Mouse (Mus musculus) MEL (cell line): ENCODE data around the gene Nptn. TPM values are rescaled to one million over a fixed set of nuclear protein-coding genes. Genes with fewer than 3 reads are reported as not detected.

Experiments used
- DNase-seq: peaks from one replicate; pipeline ENCODE4 v3.0.0; 2011; ENCODE audit warnings: low read depth, low spot score
- H3K27ac ChIP-seq: 2 replicates; pipeline ENCODE4 v1.5.1; 2012; ENCODE audit warnings: low read depth, mild to moderate bottlenecking, control low read depth, low read length, moderate library complexity; ENCODE audit not compliant: control insufficient read depth
- H3K27me3 ChIP-seq, 2 experiments: fragments of 150-350 bp in 1 of 2; sonication (generic) in 1 of 2; 2 replicates each; pipeline ENCODE4 v1.6.1; 2012; ENCODE audit warnings: low read length in 2 of 2, mild to moderate bottlenecking in 2 of 2, improper control_type of control experiment in 1 of 2, moderate library complexity in 1 of 2; ENCODE audit not compliant: insufficient read depth in 2 of 2, control insufficient read depth in 1 of 2
- H3K36me3 ChIP-seq, 2 experiments: 2 replicates each; pipeline ENCODE4 v1.6.1; 2012 to 2014; ENCODE audit warnings: low read length in 2 of 2, improper control_type of control experiment in 1 of 2, inconsistent platforms in 1 of 2, mild to moderate bottlenecking in 1 of 2; ENCODE audit not compliant: insufficient read depth in 2 of 2, control insufficient read depth in 1 of 2
- H3K4me1 ChIP-seq, 2 experiments: fragments of 150-350 bp in 1 of 2; sonication (generic) in 1 of 2; 2 replicates each; pipeline ENCODE4 v1.6.1; 2012; ENCODE audit warnings: low read length in 2 of 2, improper control_type of control experiment in 1 of 2, mild to moderate bottlenecking in 1 of 2; ENCODE audit not compliant: insufficient read depth in 2 of 2, control insufficient read depth in 1 of 2
- H3K4me3 ChIP-seq, 2 experiments: fragments of 150-350 bp in 1 of 2; sonication (generic) in 1 of 2; 2 replicates each; pipeline ENCODE4 v1.5.1; 2012; ENCODE audit warnings: low read depth in 2 of 2, low read length in 2 of 2, mild to moderate bottlenecking in 2 of 2, moderate library complexity in 2 of 2, control low read depth in 1 of 2, improper control_type of control experiment in 1 of 2; ENCODE audit not compliant: control insufficient read depth in 1 of 2, insufficient read depth in 1 of 2
- H3K79me2 ChIP-seq: 2 replicates; pipeline ENCODE4 v1.6.1; 2012; ENCODE audit warnings: mild to moderate bottlenecking, low read length, moderate library complexity; ENCODE audit not compliant: control insufficient read depth, poor library complexity, insufficient read depth
- H3K9ac ChIP-seq: 2 replicates; pipeline ENCODE4 v1.6.1; 2012; ENCODE audit warnings: low read depth, mild to moderate bottlenecking, control low read depth, low read length, moderate library complexity; ENCODE audit not compliant: control insufficient read depth, poor library complexity, severe bottlenecking
- H3K9me3 ChIP-seq: fragments of 150-350 bp; sonication (generic); replicated peaks from 2 replicates; pipeline ENCODE4 v1.6.1; 2012; ENCODE audit warnings: mild to moderate bottlenecking, low read length, improper control_type of control experiment, moderate library complexity; ENCODE audit not compliant: insufficient read depth
- BHLHE40 ChIP-seq: IDR thresholded peaks from 2 replicates; pipeline ENCODE4 v1.6.1; 2012; ENCODE audit warnings: low read depth, mild to moderate bottlenecking, inconsistent platforms, low read length, improper control_type of control experiment, borderline replicate concordance
- CHD1 ChIP-seq: IDR thresholded peaks from 2 replicates; pipeline ENCODE4 v1.6.1; 2012; ENCODE audit warnings: low read depth, mild to moderate bottlenecking, inconsistent platforms, low read length, improper control_type of control experiment
- CHD2 ChIP-seq: IDR thresholded peaks from 2 replicates; pipeline ENCODE4 v1.6.1; 2011; ENCODE audit warnings: low read length, improper control_type of control experiment
- CTCF ChIP-seq, 3 experiments: IDR thresholded peaks in 2 of 3; conservative IDR thresholded peaks in 1 of 3; 2 replicates each; pipeline ENCODE4 v1.5.1; 2011 to 2012; ENCODE audit warnings: low read length in 3 of 3, low read depth in 2 of 3, mild to moderate bottlenecking in 2 of 3, improper control_type of control experiment in 1 of 3, inconsistent platforms in 1 of 3, mixed read lengths in 1 of 3, moderate library complexity in 1 of 3; ENCODE audit not compliant: control insufficient read depth in 1 of 3, insufficient read depth in 1 of 3, poor library complexity in 1 of 3, severe bottlenecking in 1 of 3
- E2F4 ChIP-seq: IDR thresholded peaks from 2 replicates; pipeline ENCODE4 v1.6.1; 2011; ENCODE audit warnings: low read depth, low read length, improper control_type of control experiment, borderline replicate concordance
- EP300 ChIP-seq, 2 experiments: IDR thresholded peaks; 2 replicates each; pipeline ENCODE4 v1.6.1; 2011; ENCODE audit warnings: improper control_type of control experiment in 2 of 2, low read length in 2 of 2, low read depth in 1 of 2, mild to moderate bottlenecking in 1 of 2
- ETS1 ChIP-seq: IDR thresholded peaks from 2 replicates; pipeline ENCODE4 v1.6.1; 2012; ENCODE audit warnings: low read depth, mild to moderate bottlenecking, inconsistent platforms, low read length, improper control_type of control experiment, moderate library complexity
- GATA1 ChIP-seq: IDR thresholded peaks from 2 replicates; pipeline ENCODE4 v1.6.1; 2011; ENCODE audit warnings: low read depth, low read length, improper control_type of control experiment
- MXI1 ChIP-seq: IDR thresholded peaks from 2 replicates; pipeline ENCODE4 v1.6.1; 2011; ENCODE audit warnings: mild to moderate bottlenecking, low read depth, low read length, improper control_type of control experiment
- MYC ChIP-seq: IDR thresholded peaks from 2 replicates; pipeline ENCODE4 v1.6.1; 2011; ENCODE audit warnings: low read depth, mild to moderate bottlenecking, low read length, improper control_type of control experiment, moderate library complexity
- POLR2A ChIP-seq, 2 experiments: IDR thresholded peaks; 2 replicates each; pipeline ENCODE4 v1.6.1; 2011 to 2012; ENCODE audit warnings: low read length in 2 of 2, mild to moderate bottlenecking in 2 of 2, control low read depth in 1 of 2, improper control_type of control experiment in 1 of 2, low read depth in 1 of 2, moderate library complexity in 1 of 2; ENCODE audit not compliant: control insufficient read depth in 1 of 2, insufficient read depth in 1 of 2, poor library complexity in 1 of 2
- POLR2AphosphoS2 ChIP-seq: IDR thresholded peaks from 2 replicates; pipeline ENCODE4 v1.6.1; 2011; ENCODE audit warnings: low read length, improper control_type of control experiment
- POLR2AphosphoS5 ChIP-seq: IDR thresholded peaks from 2 replicates; pipeline ENCODE4 v1.6.1; 2012; ENCODE audit warnings: low read depth, borderline replicate concordance, mild to moderate bottlenecking, inconsistent platforms, low read length, moderate library complexity, mixed read lengths
- RAD21 ChIP-seq: IDR thresholded peaks from 2 replicates; pipeline ENCODE4 v1.6.1; 2011; ENCODE audit warnings: mild to moderate bottlenecking, low read depth, low read length, improper control_type of control experiment
- SMC3 ChIP-seq: IDR thresholded peaks from 2 replicates; pipeline ENCODE4 v1.6.1; 2011; ENCODE audit warnings: low read depth, low read length, improper control_type of control experiment
- TAL1 ChIP-seq: IDR thresholded peaks from 2 replicates; pipeline ENCODE4 v1.6.1; 2012; ENCODE audit warnings: mild to moderate bottlenecking, inconsistent platforms, low read length, moderate library complexity, mixed read lengths
- UBTF ChIP-seq: IDR thresholded peaks from 2 replicates; pipeline ENCODE4 v1.6.1; 2012; ENCODE audit warnings: low read depth, mild to moderate bottlenecking, inconsistent platforms, low read length, improper control_type of control experiment, moderate library complexity, borderline replicate concordance; ENCODE audit not compliant: insufficient read depth
- USF1 ChIP-seq: IDR thresholded peaks from 2 replicates; pipeline ENCODE4 v1.6.1; 2014; ENCODE audit warnings: low read depth, mild to moderate bottlenecking, inconsistent platforms, low read length, improper control_type of control experiment, moderate library complexity
- USF2 ChIP-seq, 2 experiments: IDR thresholded peaks; 2 replicates each; pipeline ENCODE4 v1.6.1; 2011 to 2012; ENCODE audit warnings: improper control_type of control experiment in 2 of 2, low read length in 2 of 2, borderline replicate concordance in 1 of 2, inconsistent platforms in 1 of 2, low read depth in 1 of 2, mild to moderate bottlenecking in 1 of 2; ENCODE audit not compliant: insufficient read depth in 1 of 2
- ZC3H11A ChIP-seq: IDR thresholded peaks from 2 replicates; pipeline ENCODE4 v1.6.1; 2012; ENCODE audit warnings: low read depth, mild to moderate bottlenecking, inconsistent platforms, low read length, improper control_type of control experiment
- polyA plus RNA-seq, 2 experiments: library from polyadenylated mRNA; stranded (reverse) in 1 of 2; unstranded in 1 of 2; fragments of >175 nt in 1 of 2; fragments of >200 nt in 1 of 2; gene quantifications; 2 replicates each; pipeline versions ENCODE4 v1.2.1 to v1.2.4; 2012; ENCODE audit warnings: low replicate concordance in 2 of 2, low read depth in 1 of 2; ENCODE audit not compliant: insufficient read length in 2 of 2, insufficient read depth in 1 of 2, missing spikeins in 1 of 2
- total RNA-seq: library from RNA; depleted of rRNA; stranded (reverse); fragments of 300-350 nt; gene quantifications from 2 replicates; pipeline ENCODE4 v1.2.3, GENCODE M21; 2012

The Nptn gene
- total and polyA plus RNA-seq, 3 experiments: 71.4 to 199 TPM; not detected in 1

- TF ChIP-seq USF2 (IDR thresholded peaks at IDR 0.05; ENCODE audit: borderline replicate concordance in 1 of 2, insufficient read depth in 1 of 2, low read depth in 1 of 2, low read length in 2 of 2) (no peak), ZC3H11A (no peak)
- Histone ChIP-seq H3K27me3 (no peaks in the 10 kb centered on the region), H3K79me2 (no peaks in the 10 kb centered on the region), H3K4me3 (no peak overlapping the region), H3K9me3 (no peaks in the 10 kb centered on the region), H3K27ac (no peak overlapping the region), H3K9ac (no peak overlapping the region), H3K36me3 (peaks cover 31 to 34% of the 10 kb centered on the region in 2 experiments), H3K4me1 (peaks cover 22 to 34% of the 10 kb centered on the region in 2 experiments)
- no peak for DNase-seq
Measured at GRCm38 (mm10) chr9:58654494-58654893, 72.5 kb downstream of the Nptn start.

- Histone ChIP-seq H3K27me3 (no peaks in the 10 kb centered on the region), H3K9me3 (no peaks in the 10 kb centered on the region), H3K4me3 (no peak overlapping the region), H3K36me3 (peaks cover 22 to 41% of the 10 kb centered on the region in 2 experiments), H3K9ac (no peak overlapping the region), H3K4me1 (peaks cover 29 to 42% of the 10 kb centered on the region in 2 experiments), H3K27ac (no peak overlapping the region), H3K79me2 (no peaks in the 10 kb centered on the region)
- peak; percentile 57 for DNase-seq
- no peak for TF ChIP-seq UBTF
- TF ChIP-seq EP300 (IDR thresholded peaks at IDR 0.05; ENCODE audit: low read depth in 1 of 2, low read length in 2 of 2): 0 out of 4 replicates have a peak, but pooled peaks of 1 of the 2 experiments have one; percentile 13
- TF ChIP-seq POLR2AphosphoS5: no peak
- TF ChIP-seq RAD21: peak; percentile 19
- no peak for TF ChIP-seq POLR2A (IDR thresholded peaks at IDR 0.05; ENCODE audit: control insufficient read depth in 1 of 2, insufficient read depth in 1 of 2, low read depth in 1 of 2, low read length in 2 of 2, poor library complexity in 1 of 2)
- no peak for TF ChIP-seq MYC
- no peak for TF ChIP-seq BHLHE40
- no peak; the same call in 1 of the 2 replicates for TF ChIP-seq ZC3H11A
- peak; percentile 56 for TF ChIP-seq SMC3
- no peak for TF ChIP-seq MXI1
- peak; percentile 48 to 59 (median 56) for TF ChIP-seq CTCF (IDR thresholded peaks at IDR 0.05 in 2 of 3, conservative IDR thresholded peaks at IDR 0.05 in 1 of 3; ENCODE audit: control insufficient read depth in 1 of 3, insufficient read depth in 1 of 3, low read depth in 2 of 3, low read length in 3 of 3, poor library complexity in 1 of 3, severe bottlenecking in 1 of 3)
- TF ChIP-seq POLR2AphosphoS2: no peak
Measured at GRCm38 (mm10) chr9:58656396-58656795, 74.4 kb downstream of the Nptn start.

DNA sequence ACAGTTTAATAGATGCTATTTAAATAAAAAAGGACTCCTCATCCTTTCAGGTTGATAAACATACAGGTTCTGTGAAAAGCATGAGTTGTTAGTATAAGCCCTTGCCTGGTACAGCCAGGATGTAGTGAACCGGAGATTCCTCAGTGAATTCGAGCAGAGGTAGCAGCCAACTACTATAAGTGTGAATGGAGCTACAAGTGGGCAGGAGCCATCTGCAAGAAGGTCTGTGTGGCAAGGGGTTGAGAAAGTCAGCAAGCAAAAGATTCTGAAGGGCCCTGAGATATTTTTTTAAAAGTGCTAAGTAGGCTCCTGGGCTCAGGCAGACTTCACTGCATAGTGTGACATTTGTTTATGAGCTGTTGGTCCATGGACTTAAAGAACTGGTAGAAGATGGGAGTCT is 74.8 kb downstream of the Nptn start:
- no peaks in the 10 kb centered on the region for H3K9me3 ChIP-seq
- peaks cover 32 to 42% of the 10 kb centered on the region in 2 experiments for H3K4me1 ChIP-seq
- peaks cover 19 to 41% of the 10 kb centered on the region in 2 experiments for H3K36me3 ChIP-seq
- TF ChIP-seq ETS1 (no peak), USF1 (no peak), TAL1 (no peak), CHD2 (no peak), CHD1 (no peak), GATA1 (no peak), E2F4 (no peak)
- H3K79me2 ChIP-seq: no peaks in the 10 kb centered on the region
- DNase-seq: no peak
- H3K4me3 ChIP-seq: no peak overlapping the region
- peak overlapping the region; percentile 96 for H3K27ac ChIP-seq
- peak overlapping the region; percentile 27; the same call in 1 of the 2 replicates for H3K9ac ChIP-seq
- no peaks in the 10 kb centered on the region for H3K27me3 ChIP-seq
